Mouse (Mus musculus) forebrain, embryonic 14.5 days (tissue): ENCODE measurements around the gene Ms4a13. TPM values are rescaled to one million over a fixed set of nuclear protein-coding genes. Genes with fewer than 3 reads are reported as not detected.

Experiments used
- ATAC-seq: fragments of 200-750 bp; cut with Nextera tagmentation; 2 replicates; pipeline ENCODE4 v1.8.0; 2017; ENCODE audit warnings: mild to moderate bottlenecking, moderate library complexity
- DNase-seq: peaks from one replicate; pipeline ENCODE4 v3.0.0-alpha.2; 2015; ENCODE audit warnings: low spot score
- H3K27ac ChIP-seq: fragments of 300-500 bp; sonication (generic); 2 replicates; pipeline ENCODE4 v1.5.1; 2014; ENCODE audit warnings: low read depth, mild to moderate bottlenecking, control low read depth, low read length, moderate library complexity
- H3K27me3 ChIP-seq: fragments of 300-500 bp; sonication (generic); replicated peaks from 2 replicates; pipeline ENCODE4 v1.6.1; 2014; ENCODE audit warnings: low read length, control low read depth, mixed read lengths; ENCODE audit not compliant: control insufficient read depth, insufficient read depth
- H3K36me3 ChIP-seq: fragments of 300-500 bp; sonication (generic); 2 replicates; pipeline ENCODE4 v1.6.1; 2014; ENCODE audit warnings: low read length, control low read depth; ENCODE audit not compliant: control insufficient read depth, insufficient read depth
- H3K4me1 ChIP-seq: fragments of 300-500 bp; sonication (generic); 2 replicates; pipeline ENCODE4 v1.6.1; 2014; ENCODE audit warnings: antibody characterized with exemption, low read length, control low read depth; ENCODE audit not compliant: control insufficient read depth, insufficient read depth
- H3K4me2 ChIP-seq: fragments of 300-500 bp; sonication (generic); 2 replicates; pipeline ENCODE4 v1.6.1; 2014; ENCODE audit warnings: mild to moderate bottlenecking, control low read depth, low read length
- H3K4me3 ChIP-seq: fragments of 300-500 bp; sonication (generic); 2 replicates; pipeline ENCODE4 v1.5.1; 2014; ENCODE audit warnings: low read depth, low read length, control low read depth
- H3K9ac ChIP-seq: fragments of 300-500 bp; sonication (generic); 2 replicates; pipeline ENCODE4 v1.6.1; 2014; ENCODE audit warnings: mild to moderate bottlenecking, low read length, control low read depth, moderate library complexity
- H3K9me3 ChIP-seq: fragments of 300-500 bp; sonication (generic); replicated peaks from 2 replicates; pipeline ENCODE4 v1.6.1; 2016; ENCODE audit warnings: low read length, control low read depth, mixed read lengths; ENCODE audit not compliant: control insufficient read depth
- WGBS: fragments of 180-500 bp; shearing (Covaris S2); extraction: QIAGEN DNeasy Blood & Tissue Kit; methylation state at CpG from one replicate; pipeline ENCODE4 v1.1.7; 2014; 5-methylcytosine and 5-hydroxymethylcytosine counted together
- polyA plus RNA-seq: library from polyadenylated mRNA; unstranded; fragments of >200 nt; fragmentation: Nextera tagmentation; extraction: Ambion mirVana; gene quantifications from 2 replicates; pipeline ENCODE4 v1.2.1, GENCODE M21; 2014

The Ms4a13 gene
- not detected in 2 replicates for polyA plus RNA-seq

- Histone ChIP-seq H3K4me2 (no peak within 1 kb of the TSS), H3K9ac (no peak within 1 kb of the TSS), H3K4me3 (no peak within 1 kb of the TSS), H3K27ac (no peak within 1 kb of the TSS), H3K27me3 (no peaks in the 10 kb centered on the region), H3K9me3 (no peaks in the 10 kb centered on the region), H3K36me3 (no peaks in the 10 kb centered on the region), H3K4me1 (no peaks in the 10 kb centered on the region)
- DNase-seq (no peak), ATAC-seq (no peak)
- WGBS: 66% methylated on average over 12 of the region's 12 CpGs
Observed at GRCm38 (mm10) chr19:11196546-11196945, at the start of gene Ms4a13. Gene Ms4a13 (minus strand): TSS chr19:11196737.

DNA sequence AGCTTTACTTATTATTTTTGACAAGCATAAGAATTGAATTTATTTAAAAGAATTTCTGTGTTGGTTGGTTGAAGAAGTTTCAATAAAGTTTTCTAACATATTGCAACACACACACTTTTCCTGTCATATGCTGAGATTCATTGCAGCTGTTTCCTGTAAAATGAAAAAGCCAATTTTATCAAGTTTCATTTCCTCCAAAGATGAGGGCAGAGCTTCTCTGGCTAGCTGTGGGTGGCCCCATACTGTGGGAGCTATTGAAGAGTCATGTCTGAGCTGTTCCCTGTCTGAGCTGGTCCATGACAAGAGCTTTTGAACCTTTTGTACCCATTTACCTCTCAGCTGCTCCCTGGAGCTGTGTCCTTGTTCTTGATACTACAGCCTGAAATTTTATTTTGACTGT is 47.7 kb upstream of the Ms4a13 start:
- no peak overlapping the region for H3K27ac ChIP-seq
- DNase-seq (no peak), ATAC-seq (no peak)
- H3K4me2 ChIP-seq: no peak overlapping the region
- H3K4me1 ChIP-seq: no peaks in the 10 kb centered on the region
- H3K27me3 ChIP-seq: no peaks in the 10 kb centered on the region
- H3K9me3 ChIP-seq: no peaks in the 10 kb centered on the region
- no peak overlapping the region for H3K4me3 ChIP-seq
- H3K36me3 ChIP-seq: no peaks in the 10 kb centered on the region
- H3K9ac ChIP-seq: no peak overlapping the region

- H3K27ac ChIP-seq: no peak overlapping the region
- DNase-seq (no peak), ATAC-seq (no peak)
- WGBS: 58% methylated on average over 5 of the region's 5 CpGs
- H3K9ac ChIP-seq: no peak overlapping the region
- no peaks in the 10 kb centered on the region for H3K36me3 ChIP-seq
- no peak overlapping the region for H3K4me3 ChIP-seq
- no peaks in the 10 kb centered on the region for H3K27me3 ChIP-seq
- no peaks in the 10 kb centered on the region for H3K4me1 ChIP-seq
- H3K4me2 ChIP-seq: no peak overlapping the region
- no peaks in the 10 kb centered on the region for H3K9me3 ChIP-seq
Observed at GRCm38 (mm10) chr19:11242560-11242959, 46.0 kb upstream of the Ms4a13 start.

GRCm38 (mm10) chr19:11235820-11236219 is 39.3 kb upstream of the Ms4a13 start:
- no peak for ATAC-seq
- no peaks in the 10 kb centered on the region for H3K36me3 ChIP-seq
- H3K4me2 ChIP-seq: no peak overlapping the region
- H3K9me3 ChIP-seq: no peaks in the 10 kb centered on the region
- no peaks in the 10 kb centered on the region for H3K4me1 ChIP-seq
- H3K9ac ChIP-seq: no peak overlapping the region
- H3K27me3 ChIP-seq: no peaks in the 10 kb centered on the region
- no peak for DNase-seq
- H3K4me3 ChIP-seq: no peak overlapping the region
- no peak overlapping the region for H3K27ac ChIP-seq

GRCm38 (mm10) chr19:11234921-11235735 is 38.6 kb upstream of the Ms4a13 start:
- Histone ChIP-seq H3K9ac (no peak overlapping the region), H3K4me1 (no peaks in the 10 kb centered on the region), H3K9me3 (no peaks in the 10 kb centered on the region), H3K4me2 (no peak overlapping the region), H3K4me3 (no peak overlapping the region), H3K27me3 (no peaks in the 10 kb centered on the region), H3K36me3 (no peaks in the 10 kb centered on the region), H3K27ac (no peak overlapping the region)
- 71% methylated on average over 5 of the region's 5 CpGs for WGBS
- ATAC-seq (no peak), DNase-seq (no peak)

DNA sequence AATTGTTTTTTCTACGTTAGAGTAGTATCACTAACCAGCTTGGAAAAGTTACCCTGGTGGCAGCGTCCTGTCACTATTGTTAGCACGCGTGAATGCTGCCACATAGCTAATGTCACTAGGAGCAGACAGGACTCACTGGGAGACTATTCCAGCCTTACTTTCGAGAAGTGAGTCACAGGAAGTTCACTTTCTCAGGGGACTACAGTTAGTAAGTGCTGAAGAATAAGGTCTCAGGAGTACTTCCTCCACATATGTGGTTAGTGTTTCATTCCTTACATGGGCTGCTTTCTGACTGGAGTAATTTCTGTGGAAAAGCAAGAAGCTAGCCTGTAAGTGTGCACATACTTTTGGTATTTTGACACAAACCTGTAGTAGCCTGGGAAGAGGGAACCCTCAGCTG is 37.7 kb upstream of the Ms4a13 start:
- 84% methylated on average over 5 of the region's 5 CpGs for WGBS
- H3K9ac ChIP-seq: no peak overlapping the region

GRCm38 (mm10) chr19:11232348-11232747 is 35.8 kb upstream of the Ms4a13 start, which contains the start of gene Ms4a12:
Gene Ms4a12 (minus strand): TSS chr19:11232448.
- no peaks in the 10 kb centered on the region for H3K9me3 ChIP-seq
- ATAC-seq (no peak), DNase-seq (no peak)
- 78% methylated on average over 5 of the region's 5 CpGs for WGBS
- H3K36me3 ChIP-seq: no peaks in the 10 kb centered on the region
- H3K4me2 ChIP-seq: no peak within 1 kb of the TSS
- no peak within 1 kb of the TSS for H3K9ac ChIP-seq
- no peak within 1 kb of the TSS for H3K4me3 ChIP-seq
- H3K4me1 ChIP-seq: no peaks in the 10 kb centered on the region
- no peak within 1 kb of the TSS for H3K27ac ChIP-seq
- H3K27me3 ChIP-seq: no peaks in the 10 kb centered on the region

More for the DNA sequence above, 37.7 kb upstream of the Ms4a13 start:
- no peaks in the 10 kb centered on the region for H3K27me3 ChIP-seq
- no peak overlapping the region for H3K4me2 ChIP-seq
- H3K9me3 ChIP-seq: no peaks in the 10 kb centered on the region
- no peak overlapping the region for H3K4me3 ChIP-seq
- DNase-seq (no peak), ATAC-seq (no peak)
- no peaks in the 10 kb centered on the region for H3K36me3 ChIP-seq
- no peak overlapping the region for H3K27ac ChIP-seq
- H3K4me1 ChIP-seq: no peaks in the 10 kb centered on the region

DNA sequence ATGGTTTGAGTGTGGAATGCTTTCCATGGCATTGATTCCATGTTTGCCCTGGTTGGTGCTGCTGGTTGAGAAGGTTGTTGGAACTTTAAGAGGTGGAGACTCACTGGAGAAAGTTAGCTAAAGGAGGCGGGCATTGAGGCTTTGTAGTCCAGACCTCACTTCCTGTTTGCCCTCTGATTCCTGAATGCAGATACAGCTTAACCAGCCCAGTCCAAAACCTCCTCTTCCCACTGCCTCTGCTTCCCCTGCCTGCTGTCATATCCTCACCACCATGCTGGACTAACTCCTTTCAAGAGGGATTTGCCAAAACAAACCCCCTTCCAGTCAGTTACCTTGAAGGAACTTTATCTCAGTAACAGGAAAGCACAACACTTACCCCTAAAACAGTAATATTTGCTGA is 4.0 kb downstream of the Ms4a13 start:
- H3K9ac ChIP-seq: no peak overlapping the region
- no peak overlapping the region for H3K4me3 ChIP-seq
- 48% methylated on average over 1 of the region's 1 CpGs for WGBS
- no peaks in the 10 kb centered on the region for H3K36me3 ChIP-seq
- H3K4me2 ChIP-seq: no peak overlapping the region
- ATAC-seq: no peak
- H3K4me1 ChIP-seq: no peaks in the 10 kb centered on the region
- no peak for DNase-seq
- no peaks in the 10 kb centered on the region for H3K9me3 ChIP-seq
- H3K27me3 ChIP-seq: no peaks in the 10 kb centered on the region
- H3K27ac ChIP-seq: no peak overlapping the region

GRCm38 (mm10) chr19:11184121-11184520 is 12.4 kb downstream of the Ms4a13 start:
- no peaks in the 10 kb centered on the region for H3K27me3 ChIP-seq
- no peaks in the 10 kb centered on the region for H3K4me1 ChIP-seq
- H3K9me3 ChIP-seq: no peaks in the 10 kb centered on the region
- no peak overlapping the region for H3K9ac ChIP-seq
- no peak overlapping the region for H3K4me3 ChIP-seq
- ATAC-seq (no peak), DNase-seq (no peak)
- WGBS: 15% methylated on average over 5 of the region's 5 CpGs
- H3K27ac ChIP-seq: no peak overlapping the region
- H3K36me3 ChIP-seq: no peaks in the 10 kb centered on the region
- no peak overlapping the region for H3K4me2 ChIP-seq
